Mouse (Mus musculus) v-Abl transformed pro-B cells (cell line): ENCODE results near the gene Slc2a8.

Experiments
- in situ Hi-C, 2 experiments: fragments of 400-800 bp; cut with MboI; formaldehyde crosslinking; loops; one replicate each; pipeline ENCODE4 v1.15.1; 2025; ENCODE audit not compliant: unreplicated experiment in 2 of 2

Slc2a8 gene

DNA sequence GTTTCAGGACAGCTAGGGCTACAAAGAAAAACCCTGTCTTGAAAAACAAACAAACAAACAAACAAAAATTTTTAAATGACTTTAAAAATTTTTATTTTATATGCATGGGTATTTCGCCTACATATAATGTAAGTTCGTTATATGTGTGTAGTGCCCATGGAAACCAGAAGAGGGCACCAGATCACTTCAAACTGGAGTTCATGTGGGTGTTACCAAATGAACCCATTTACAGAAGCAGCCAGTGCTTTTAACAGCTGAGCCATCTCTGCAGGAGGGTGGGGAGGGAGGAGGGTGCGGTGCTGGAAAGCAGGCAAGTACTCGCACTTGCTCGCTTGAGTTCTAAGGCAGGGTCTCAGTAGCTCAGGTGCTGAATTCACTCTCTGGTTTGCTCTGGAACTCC, 42.5 kb downstream of the Slc2a8 start:
- in situ Hi-C loops: loop anchor here (5.0 kb wide), 4 partner anchors 78 to 413 kb away; partner anchors contain the start of gene Garnl3 (in 2 of the 2)

DNA sequence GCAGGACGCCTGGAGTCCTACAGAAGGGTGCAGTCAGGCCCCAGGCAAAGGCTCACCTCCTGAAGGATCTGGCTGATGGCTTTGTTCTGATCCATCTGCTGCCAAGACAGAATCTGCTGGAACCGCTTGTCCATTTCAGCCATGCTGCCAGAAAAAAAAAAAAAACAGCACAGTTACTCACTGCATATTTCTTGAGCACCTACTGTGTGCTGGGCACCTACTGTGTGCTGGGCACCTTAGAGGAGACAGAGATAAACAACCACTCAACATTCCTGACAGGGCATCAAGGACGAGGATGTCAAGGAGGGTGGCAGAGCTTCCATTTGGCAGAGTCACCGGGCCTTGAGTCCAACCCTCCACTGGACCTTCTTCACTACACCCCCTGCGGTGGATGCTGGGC, 43.1 kb downstream of the Slc2a8 start:
- in situ Hi-C loops: loop anchor here (5.0 kb wide), 4 partner anchors 79 to 414 kb away; partner anchors contain the start of gene Garnl3 (in 2 of the 2)

DNA sequence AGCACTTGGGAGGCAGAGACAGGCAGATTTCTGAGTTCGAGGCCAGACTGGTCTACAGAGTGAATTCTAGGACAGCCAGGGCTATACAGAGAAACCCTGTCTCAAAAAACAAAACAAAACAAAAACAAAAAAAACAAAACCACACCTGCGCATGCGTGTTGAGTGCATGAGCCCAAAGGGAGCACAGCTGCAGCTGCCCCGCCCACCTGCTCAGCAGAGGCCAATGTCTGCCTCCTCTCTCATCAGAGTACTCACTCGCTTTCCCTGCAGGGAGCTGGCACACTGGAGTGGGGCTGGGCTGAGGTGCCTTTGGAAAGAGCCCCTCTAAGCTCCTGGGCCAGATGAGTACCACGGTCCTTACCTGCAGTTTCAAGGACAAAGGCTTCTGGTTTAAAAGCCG, 50.2 kb downstream of the Slc2a8 start:
- in situ Hi-C loops: no loop called here

DNA sequence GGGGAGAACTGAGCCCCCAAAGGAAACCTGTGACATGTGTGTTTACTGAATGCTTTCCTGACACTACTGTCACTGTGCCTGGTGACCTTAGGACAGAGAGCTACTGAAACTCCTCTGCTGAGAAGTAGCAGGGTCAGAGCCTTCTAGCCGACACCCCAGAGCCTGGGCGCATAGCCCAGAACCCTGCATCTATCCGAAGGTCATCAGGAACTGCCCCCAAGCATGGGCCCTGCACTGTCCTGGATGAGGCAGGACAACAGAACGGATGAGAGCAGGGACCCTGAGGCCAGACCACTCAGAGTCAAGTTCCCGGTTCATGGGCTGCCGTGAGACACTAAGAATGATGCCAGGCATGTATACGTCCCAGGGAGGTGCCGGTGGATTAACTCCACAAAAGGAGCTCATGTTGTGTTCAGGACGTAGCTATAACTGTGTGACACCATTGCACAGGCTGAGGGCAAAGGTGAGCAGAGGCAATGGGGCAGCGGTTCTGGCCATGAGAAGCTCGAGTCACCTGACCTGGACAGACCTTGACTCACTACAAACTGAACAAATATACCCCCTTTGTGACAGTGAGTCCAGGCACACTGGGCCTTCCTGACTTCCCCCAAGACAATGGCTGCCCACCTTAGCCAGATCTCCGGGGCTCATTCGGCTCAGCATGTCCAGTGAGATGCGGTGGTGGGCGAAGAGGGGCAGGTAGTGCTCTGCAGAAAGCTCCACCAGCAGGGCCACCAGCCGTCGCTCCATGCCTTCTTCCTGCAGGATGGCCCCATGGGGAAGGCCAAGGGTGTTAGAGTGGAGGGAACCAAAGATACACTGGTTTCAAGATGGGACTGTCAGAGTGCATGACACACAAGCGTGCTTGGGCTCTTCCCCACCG, 52.7 kb downstream of the Slc2a8 start:
- in situ Hi-C loops: loop anchor here (10.0 kb wide), 2 partner anchors 144 to 154 kb away; partner anchors contain the start of genes Cfap157 (in 1 of the 2), Ptrh1 (in 1 of the 2) and Ttc16 (in 1 of the 2)

DNA sequence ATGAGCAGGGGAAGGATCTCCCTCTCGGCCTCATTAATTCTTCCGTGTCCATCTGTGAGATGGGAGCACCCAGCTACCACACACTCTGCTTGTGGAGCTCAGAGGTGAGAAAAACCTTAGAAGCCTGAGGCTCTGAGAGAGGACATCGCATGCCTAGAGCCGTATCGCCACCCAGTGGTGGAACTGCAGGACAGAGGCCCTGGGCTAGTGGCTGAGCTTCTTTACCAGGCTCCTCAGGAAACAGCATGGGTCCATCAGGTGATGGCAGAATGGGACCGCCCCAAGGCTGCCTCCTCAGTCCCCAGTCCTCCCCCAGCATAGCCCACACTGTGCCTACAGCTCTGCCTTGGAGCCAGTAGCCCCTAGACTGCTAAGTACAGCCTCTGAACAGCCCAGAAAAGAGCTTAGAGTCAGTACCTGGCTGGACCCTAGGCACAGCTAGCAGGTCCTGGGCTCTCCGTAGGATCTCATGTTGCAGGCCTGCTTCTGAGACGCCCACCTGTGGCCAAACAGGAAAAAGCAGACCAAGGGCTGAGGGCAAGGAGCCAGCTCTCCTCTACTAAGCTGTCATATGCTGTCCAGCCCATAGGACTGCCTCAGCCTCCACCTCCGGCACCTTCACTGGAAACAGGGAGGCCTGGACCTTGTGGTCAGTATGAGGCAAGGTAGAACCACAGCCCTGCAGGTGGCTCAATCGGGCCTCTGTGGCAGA, 53.5 kb downstream of the Slc2a8 start:
- in situ Hi-C loops: loop anchor here (10.0 kb wide), 2 partner anchors 144 to 154 kb away; partner anchors contain the start of genes Cfap157 (in 1 of the 2), Ptrh1 (in 1 of the 2) and Ttc16 (in 1 of the 2)

DNA sequence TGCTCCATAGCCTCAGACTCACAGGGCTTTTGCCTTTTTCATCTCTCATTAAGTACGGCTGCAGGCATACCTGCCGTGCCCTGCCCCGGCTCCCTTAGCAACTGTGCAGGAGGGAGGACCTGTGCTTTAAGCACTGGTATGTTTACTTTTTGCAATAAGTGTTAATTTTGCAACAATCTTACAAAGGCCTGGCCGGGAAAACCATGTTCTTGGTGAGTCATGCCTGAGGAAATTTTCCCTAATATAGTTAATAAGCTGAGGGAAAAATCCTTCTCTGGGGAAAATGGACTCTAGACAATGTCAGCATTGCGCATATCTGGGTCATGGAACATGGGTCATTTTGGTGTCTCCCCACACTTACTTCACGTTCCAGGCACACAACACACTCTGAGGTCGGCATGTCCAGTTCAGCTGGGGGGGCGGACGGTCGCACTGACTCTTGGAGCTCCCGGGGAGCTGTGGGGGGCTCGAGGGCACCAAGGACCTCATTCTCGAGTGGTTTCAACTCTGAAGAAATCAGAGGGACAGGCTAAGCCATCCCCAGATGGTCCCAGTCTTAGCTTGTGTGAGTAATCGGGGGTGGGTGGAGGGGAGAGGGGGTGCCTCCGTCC, 54.2 kb downstream of the Slc2a8 start:
- in situ Hi-C loops: loop anchor here (10.0 kb wide), 2 partner anchors 143 to 153 kb away; partner anchors contain the start of genes Cfap157 (in 1 of the 2), Ptrh1 (in 1 of the 2) and Ttc16 (in 1 of the 2)

DNA sequence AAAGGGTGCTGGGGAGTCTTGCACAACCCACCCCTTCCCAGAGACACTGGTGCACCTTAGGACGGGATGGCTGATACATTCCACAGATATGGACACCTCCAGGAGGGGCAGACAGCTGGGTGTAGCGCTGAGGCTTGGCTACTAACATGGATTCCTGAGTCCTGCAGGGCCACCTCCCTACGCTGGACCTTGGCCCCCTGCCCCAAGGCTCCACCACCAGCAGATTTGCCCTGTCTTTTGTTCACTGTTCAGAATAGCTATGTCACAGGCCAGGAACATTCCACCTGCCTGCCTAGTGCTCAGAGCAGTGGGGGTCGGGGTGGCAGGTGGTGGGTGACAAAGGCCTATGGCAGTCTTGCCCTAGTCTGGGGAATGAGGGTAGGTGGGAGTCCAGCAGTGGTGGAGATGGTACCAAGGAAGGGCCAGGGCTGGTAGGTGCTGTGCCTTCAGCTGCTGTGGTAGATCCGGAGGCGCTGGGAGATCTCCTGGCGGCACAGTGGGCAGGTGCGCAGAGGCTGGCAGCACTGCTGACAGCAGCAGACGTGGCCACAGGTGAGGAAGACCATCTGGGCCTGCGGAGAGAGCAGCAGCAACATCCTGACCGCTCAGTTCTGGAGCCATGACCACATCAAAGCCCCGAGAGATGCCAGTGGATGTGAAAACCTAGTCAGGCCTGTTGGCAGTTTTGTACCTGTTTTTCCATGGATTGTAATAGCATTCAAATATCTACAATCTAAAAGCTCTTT, 55.4 kb downstream of the Slc2a8 start:
- in situ Hi-C loops: loop anchor here (10.0 kb wide), 2 partner anchors 142 to 152 kb away; partner anchors contain the start of genes Cfap157 (in 1 of the 2), Ptrh1 (in 1 of the 2) and Ttc16 (in 1 of the 2)

DNA sequence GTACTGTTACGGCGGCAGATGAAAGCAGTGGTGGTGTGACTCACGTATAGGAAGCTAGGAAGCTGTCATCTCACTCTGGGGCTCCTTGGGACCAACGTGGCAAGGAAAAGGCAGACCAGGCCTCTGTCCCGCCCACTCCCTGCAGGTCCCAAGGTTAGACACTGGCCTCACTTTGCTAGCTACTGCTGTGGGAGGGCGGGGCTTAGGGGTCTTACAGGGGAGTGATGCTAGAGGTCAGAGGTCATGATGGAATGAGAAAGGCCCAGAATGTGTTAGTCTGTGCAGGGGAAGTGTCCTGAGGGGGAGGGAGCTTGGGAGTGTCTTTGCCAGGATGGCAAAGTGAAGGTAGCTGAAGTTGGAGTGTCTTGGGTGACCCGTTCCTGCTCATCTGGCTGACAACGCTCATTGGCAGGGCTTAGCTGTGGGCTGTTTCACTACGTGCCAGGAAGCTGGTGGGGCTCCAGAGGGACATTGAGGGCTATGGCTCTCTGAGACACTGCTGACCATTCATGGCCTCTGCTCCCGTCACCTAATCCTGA, 57.5 kb downstream of the Slc2a8 start:
- in situ Hi-C loops: loop anchor here (10.0 kb wide), 2 partner anchors 140 to 150 kb away; partner anchors contain the start of genes Cfap157 (in 1 of the 2), Ptrh1 (in 1 of the 2) and Ttc16 (in 1 of the 2)

DNA sequence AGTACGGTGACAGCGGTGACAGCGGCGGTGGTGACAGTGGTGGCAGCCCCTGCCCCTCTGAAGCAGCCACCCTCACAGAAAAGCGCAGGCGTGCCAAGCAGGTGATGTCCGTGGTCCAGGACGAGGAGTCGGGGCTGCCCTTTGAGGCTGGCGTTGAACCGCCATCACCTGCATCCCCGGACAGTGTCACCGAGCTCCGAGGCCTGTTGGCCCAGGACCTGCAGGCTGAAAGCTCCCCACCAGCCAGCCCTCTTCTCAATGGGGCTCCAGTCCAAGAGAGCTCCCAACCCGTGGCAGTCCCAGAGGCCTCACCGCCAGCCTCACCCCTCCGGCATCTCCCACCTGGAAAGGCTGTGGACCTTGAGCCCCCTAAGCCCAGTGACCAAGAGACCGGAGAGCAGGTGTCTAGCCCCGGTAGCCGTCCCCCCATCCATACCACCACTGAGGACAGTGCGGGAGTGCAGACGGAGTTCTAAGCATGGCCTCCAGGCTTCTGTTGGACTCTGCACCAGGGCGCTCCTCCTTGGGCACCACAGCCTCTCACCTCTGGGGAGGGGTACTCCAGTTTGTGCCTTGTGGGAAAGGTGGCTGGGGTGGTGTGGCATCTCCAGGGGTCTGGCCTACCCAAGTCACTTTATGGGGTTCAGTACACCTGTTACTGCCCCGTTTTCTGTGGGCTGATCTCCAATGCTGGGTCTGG, 58.2 kb downstream of the Slc2a8 start:
- in situ Hi-C loops: loop anchor here (10.0 kb wide), 2 partner anchors 139 to 149 kb away; partner anchors contain the start of genes Cfap157 (in 1 of the 2), Ptrh1 (in 1 of the 2) and Ttc16 (in 1 of the 2)
